Mouse (Mus musculus) liver, adult 2 months (tissue): Measurements from ENCODE around the gene Nutf2. TPM values are rescaled to one million over a fixed set of nuclear protein-coding genes. Genes with fewer than 3 reads are reported as not detected.

Experiments used
- DNase-seq: peaks from one replicate; pipeline ENCODE4 v3.0.0-alpha.2; 2011; ENCODE audit warnings: low read depth, low spot score; ENCODE audit errors: extremely low read depth
- H3K27ac ChIP-seq: fragments of 200-500 bp; replicated peaks from 2 replicates; pipeline ENCODE4 v1.5.1; 2012; ENCODE audit warnings: low read depth, mild to moderate bottlenecking, control low read depth, inconsistent platforms, low read length; ENCODE audit not compliant: insufficient read depth
- H3K27me3 ChIP-seq: fragments of 200-500 bp; 2 replicates; pipeline ENCODE4 v1.6.1; 2012; ENCODE audit warnings: mild to moderate bottlenecking, moderate library complexity, low read length, inconsistent platforms; ENCODE audit not compliant: control insufficient read depth, insufficient read depth
- H3K36me3 ChIP-seq: fragments of 200-500 bp; 2 replicates; pipeline ENCODE4 v1.6.1; 2012; ENCODE audit warnings: low read length, inconsistent platforms; ENCODE audit not compliant: control insufficient read depth, insufficient read depth
- H3K4me1 ChIP-seq: fragments of 200-500 bp; 2 replicates; pipeline ENCODE4 v1.6.1; 2011; ENCODE audit warnings: low read length; ENCODE audit not compliant: control insufficient read depth, insufficient read depth
- H3K4me3 ChIP-seq: fragments of 200-500 bp; 2 replicates; pipeline ENCODE4 v1.5.1; 2011; ENCODE audit warnings: low read depth, mild to moderate bottlenecking, control low read depth, low read length, moderate library complexity; ENCODE audit not compliant: insufficient read depth
- H3K79me2 ChIP-seq: fragments of 200-500 bp; 2 replicates; pipeline ENCODE4 v1.6.1; 2012; ENCODE audit warnings: inconsistent platforms, mild to moderate bottlenecking, low read length, moderate library complexity; ENCODE audit not compliant: control insufficient read depth, insufficient read depth
- H3K9ac ChIP-seq: fragments of 200-500 bp; 2 replicates; pipeline ENCODE4 v1.6.1; 2012; ENCODE audit warnings: low read depth, mild to moderate bottlenecking, control low read depth, inconsistent platforms, low read length
- CTCF ChIP-seq: fragments of 200-500 bp; IDR thresholded peaks from 2 replicates; pipeline ENCODE4 v1.5.1; 2011; ENCODE audit warnings: low read depth, low read length, control low read depth
- POLR2A ChIP-seq: fragments of 200-500 bp; IDR thresholded peaks from 2 replicates; pipeline ENCODE4 v1.6.1; 2011; ENCODE audit warnings: low read length, control low read depth; ENCODE audit not compliant: insufficient read depth; ENCODE audit errors: extremely low read depth
- WGBS: fragments of 180-500 bp; shearing (Covaris S2); methylation state at CpG from one replicate; pipeline ENCODE4 v1.1.7; 2018; 5-methylcytosine and 5-hydroxymethylcytosine counted together
- polyA plus RNA-seq: library from polyadenylated mRNA; depleted of rRNA; stranded (reverse); fragments of >200 nt; gene quantifications from 2 replicates; pipeline ENCODE4 v1.2.3, GENCODE M21; 2012; rRNA removed
- total RNA-seq: library from RNA; depleted of rRNA; stranded (reverse); fragments of >200 nt; gene quantifications from 2 replicates; pipeline ENCODE4 v1.2.3, GENCODE M21; 2014; rRNA removed

Nutf2 gene
- total and polyA plus RNA-seq, 2 experiments = 21.6 to 29.3 TPM

- Histone ChIP-seq H3K36me3 (no peaks in the 10 kb centered on the region; the same call in 1 of the 2 replicates), H3K4me3 (no peak overlapping the region), H3K79me2 (peaks cover 13% of the 10 kb centered on the region; the same call in 1 of the 2 replicates), H3K9ac (no peak overlapping the region), H3K27me3 (no peaks in the 10 kb centered on the region), H3K27ac (no peak overlapping the region), H3K4me1 (peaks cover 5% of the 10 kb centered on the region)
- DNase-seq = no peak
- TF ChIP-seq CTCF (no peak), POLR2A (no peak)
- WGBS = 77% methylated on average over 9 of the region's 9 CpGs
Observed at GRCm38 (mm10) chr8:105897801-105898480, 37.6 kb downstream of the Nutf2 start.

GRCm38 (mm10) chr8:105900180-105900940, 40.0 kb downstream of the Nutf2 start, which contains the start of gene Pskh1:
TSS of gene Pskh1 (plus strand) at chr8:105900441.
- peak within 1 kb of the TSS; percentile 97 for H3K9ac ChIP-seq
- H3K27ac ChIP-seq = peak within 1 kb of the TSS; percentile 97
- WGBS = under 1% methylated on average over 68 of the region's 68 CpGs
- H3K4me3 ChIP-seq = peak within 1 kb of the TSS; percentile 93
- no peaks in the 10 kb centered on the region for H3K36me3 ChIP-seq
- peak; percentile 90 for DNase-seq
- peaks cover 5% of the 10 kb centered on the region for H3K4me1 ChIP-seq
- TF ChIP-seq POLR2A (peak; percentile 54), CTCF (no peak)
- no peaks in the 10 kb centered on the region for H3K27me3 ChIP-seq
- H3K79me2 ChIP-seq = peaks cover 22% of the 10 kb centered on the region; the same call in 1 of the 2 replicates

DNA sequence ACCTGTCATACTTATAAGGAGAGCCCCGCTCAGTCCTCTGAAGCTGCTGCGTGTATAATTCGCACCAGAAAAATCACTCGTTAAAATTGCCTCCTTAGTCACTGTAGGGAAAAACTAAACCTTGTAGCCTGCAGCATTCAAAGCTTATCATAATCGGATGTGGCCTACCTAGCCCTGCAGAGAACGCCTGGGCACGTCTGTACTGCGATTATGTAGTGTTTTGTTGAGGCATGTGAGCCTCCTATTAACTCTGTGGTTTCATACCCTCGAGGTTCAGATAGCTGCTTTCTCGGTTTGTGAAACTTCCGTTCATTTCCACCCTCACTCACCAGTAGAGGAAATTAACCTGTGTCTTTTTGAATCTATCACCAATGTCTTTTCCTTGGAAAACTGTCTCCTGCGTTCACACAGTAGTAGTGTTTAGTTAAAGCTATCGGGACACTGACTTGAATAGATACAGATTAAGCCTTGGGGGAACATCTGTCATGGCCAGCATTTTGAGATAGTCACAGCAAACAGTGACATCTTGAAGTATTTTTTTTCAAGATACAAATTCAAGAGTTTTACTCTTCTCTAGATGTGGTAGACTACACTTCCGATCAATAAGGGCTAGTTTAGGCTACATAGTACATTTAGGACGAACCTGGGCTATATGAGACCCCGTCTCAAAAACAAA, 40.7 kb downstream of the Nutf2 start:
- TF ChIP-seq POLR2A (no peak), CTCF (no peak)
- no peaks in the 10 kb centered on the region for H3K27me3 ChIP-seq
- peaks cover 25% of the 10 kb centered on the region; the same call in 1 of the 2 replicates for H3K79me2 ChIP-seq
- no peaks in the 10 kb centered on the region for H3K36me3 ChIP-seq
- peak overlapping the region; percentile 93 for H3K4me3 ChIP-seq
- peak overlapping the region; percentile 97 for H3K27ac ChIP-seq
- H3K4me1 ChIP-seq = peaks cover 5% of the 10 kb centered on the region
- no peak for DNase-seq
- peak overlapping the region; percentile 97 for H3K9ac ChIP-seq
- 10% methylated on average over 16 of the region's 16 CpGs for WGBS

- Histone ChIP-seq H3K27me3 (no peaks in the 10 kb centered on the region), H3K27ac (no peak overlapping the region)
- WGBS = 80% methylated on average over 3 of the region's 3 CpGs
Observed at GRCm38 (mm10) chr8:105919390-105919789, 59.0 kb downstream of the Nutf2 start.

DNA sequence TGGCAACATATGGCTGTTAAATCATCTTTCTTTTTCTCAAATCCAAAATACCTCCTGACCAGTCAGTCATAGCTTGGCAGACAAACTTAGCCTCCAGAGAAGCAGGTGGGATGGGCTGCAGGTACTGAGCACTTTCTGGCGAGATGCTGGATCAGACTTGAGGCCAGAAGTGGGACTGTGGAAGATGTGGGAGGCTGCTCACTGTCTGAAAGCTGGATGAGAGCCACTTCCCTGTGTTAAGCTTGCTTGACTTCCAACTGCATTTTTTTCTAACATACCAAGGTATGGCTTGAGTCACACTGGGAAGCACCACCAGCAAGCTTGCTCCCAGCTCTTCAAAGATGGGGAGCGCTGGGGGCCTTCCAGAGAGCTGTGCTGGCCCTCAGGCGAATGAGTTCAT, 64.7 kb downstream of the Nutf2 start:
- Histone ChIP-seq H3K27me3 (no peaks in the 10 kb centered on the region), H3K79me2 (peaks cover 4% of the 10 kb centered on the region; the same call in 1 of the 2 replicates), H3K36me3 (0 out of 2 replicates have a peak, but pooled peaks cover 1% of the 10 kb centered on the region), H3K4me3 (no peak overlapping the region), H3K4me1 (0 out of 2 replicates have a peak, but pooled peaks cover 2% of the 10 kb centered on the region), H3K9ac (no peak overlapping the region), H3K27ac (no peak overlapping the region)
- DNase-seq = no peak
- TF ChIP-seq CTCF (no peak), POLR2A (no peak)
- 67% methylated on average over 3 of the region's 3 CpGs for WGBS

More at GRCm38 (mm10) chr8:105919390-105919789, 59.0 kb downstream of the Nutf2 start:
- no peak for DNase-seq
- TF ChIP-seq POLR2A (no peak), CTCF (no peak)
- Histone ChIP-seq H3K4me1 (0 out of 2 replicates have a peak, but pooled peaks cover 2% of the 10 kb centered on the region), H3K4me3 (no peak overlapping the region), H3K36me3 (peaks cover 14% of the 10 kb centered on the region), H3K9ac (no peak overlapping the region), H3K79me2 (peaks cover 14% of the 10 kb centered on the region; the same call in 1 of the 2 replicates)

Other genes with a start within 250 kb of the Nutf2 start
- 14.6 and 15.6 TPM in 2 replicates for gene Ctcf, start 224.0 kb upstream of the Nutf2 start, total RNA-seq
- gene Ctcf, start 224.0 kb upstream of the Nutf2 start, polyA plus RNA-seq = 6.6 TPM in 2 replicates
- gene Agrp, start 223.2 kb upstream of the Nutf2 start, total RNA-seq = not detected in 2 replicates
- gene Agrp, start 223.2 kb upstream of the Nutf2 start, polyA plus RNA-seq = not detected in 2 replicates
- gene Carmil2, start 174.3 kb upstream of the Nutf2 start, total RNA-seq = under 0.01 and 0.07 TPM in 2 replicates
- 0.32 and 0.64 TPM in 2 replicates for gene Carmil2, start 174.3 kb upstream of the Nutf2 start, polyA plus RNA-seq
- gene Acd, start 159.5 kb upstream of the Nutf2 start, total RNA-seq = 1.5 and 3.2 TPM in 2 replicates
- gene Acd, start 159.5 kb upstream of the Nutf2 start, polyA plus RNA-seq = 18.3 and 22.8 TPM in 2 replicates
- 4.1 and 5.4 TPM in 2 replicates for gene Pard6a, start 159.4 kb upstream of the Nutf2 start, total RNA-seq
- 8.1 and 8.6 TPM in 2 replicates for gene Pard6a, start 159.4 kb upstream of the Nutf2 start, polyA plus RNA-seq
- gene 4933405L10Rik, start 152.9 kb upstream of the Nutf2 start, total RNA-seq = not detected in 2 replicates
- not detected in 2 replicates for gene 4933405L10Rik, start 152.9 kb upstream of the Nutf2 start, polyA plus RNA-seq
- gene Enkd1, start 152.4 kb upstream of the Nutf2 start, total RNA-seq = 0.13 TPM in 1 of 2 replicates, not detected in the other
- gene Enkd1, start 152.4 kb upstream of the Nutf2 start, polyA plus RNA-seq = 0.42 and 0.62 TPM in 2 replicates
- gene Gfod2, start 101.9 kb upstream of the Nutf2 start, total RNA-seq = 2.6 and 3.4 TPM in 2 replicates
- gene Gfod2, start 101.9 kb upstream of the Nutf2 start, polyA plus RNA-seq = 6.3 and 9.2 TPM in 2 replicates
- gene Ranbp10, start 33.2 kb upstream of the Nutf2 start, total RNA-seq = 19.7 and 26.9 TPM in 2 replicates
- 37.1 and 38.0 TPM in 2 replicates for gene Ranbp10, start 33.2 kb upstream of the Nutf2 start, polyA plus RNA-seq
- gene Tsnaxip1, start 32.8 kb upstream of the Nutf2 start, total RNA-seq = not detected in 2 replicates
- gene Tsnaxip1, start 32.8 kb upstream of the Nutf2 start, polyA plus RNA-seq = not detected in 2 replicates
- 0.92 and 1.4 TPM in 2 replicates for gene Cenpt, start 7.3 kb upstream of the Nutf2 start, total RNA-seq
- 1.9 and 2.1 TPM in 2 replicates for gene Cenpt, start 7.3 kb upstream of the Nutf2 start, polyA plus RNA-seq
- gene Thap11, start 5.4 kb upstream of the Nutf2 start, total RNA-seq = 11.3 and 15.6 TPM in 2 replicates
- 26.9 and 28.5 TPM in 2 replicates for gene Thap11, start 5.4 kb upstream of the Nutf2 start, polyA plus RNA-seq
- 7.5 and 12.1 TPM in 2 replicates for gene Edc4, start 20.3 kb downstream of the Nutf2 start, total RNA-seq
- gene Edc4, start 20.3 kb downstream of the Nutf2 start, polyA plus RNA-seq = 20.0 and 32.0 TPM in 2 replicates
- not detected in 2 replicates for gene Nrn1l, start 33.0 kb downstream of the Nutf2 start, total RNA-seq
- 0.35 and 1.5 TPM in 2 replicates for gene Nrn1l, start 33.0 kb downstream of the Nutf2 start, polyA plus RNA-seq
- 19.0 and 20.1 TPM in 2 replicates for gene Pskh1, start 39.9 kb downstream of the Nutf2 start, total RNA-seq
- 35.9 and 37.9 TPM in 2 replicates for gene Pskh1, start 39.9 kb downstream of the Nutf2 start, polyA plus RNA-seq
- gene Ctrl, start 73.3 kb downstream of the Nutf2 start, total RNA-seq = 8.5 and 59.0 TPM in 2 replicates
- 1.6 and 2.0 TPM in 2 replicates for gene Ctrl, start 73.3 kb downstream of the Nutf2 start, polyA plus RNA-seq
- gene Psmb10, start 77.9 kb downstream of the Nutf2 start, total RNA-seq = 86.8 and 109 TPM in 2 replicates
- gene Psmb10, start 77.9 kb downstream of the Nutf2 start, polyA plus RNA-seq = 122 and 139 TPM in 2 replicates
- 215 and 324 TPM in 2 replicates for gene Lcat, start 82.8 kb downstream of the Nutf2 start, total RNA-seq
- 919 and 969 TPM in 2 replicates for gene Lcat, start 82.8 kb downstream of the Nutf2 start, polyA plus RNA-seq
- 10.8 and 14.2 TPM in 2 replicates for gene Slc12a4, start 105.5 kb downstream of the Nutf2 start, total RNA-seq
- 10.7 and 16.0 TPM in 2 replicates for gene Slc12a4, start 105.5 kb downstream of the Nutf2 start, polyA plus RNA-seq
- not detected in 2 replicates for gene Dpep3, start 118.8 kb downstream of the Nutf2 start, total RNA-seq
- gene Dpep3, start 118.8 kb downstream of the Nutf2 start, polyA plus RNA-seq = not detected in 2 replicates
- 5.7 and 6.8 TPM in 2 replicates for gene Dus2, start 130.8 kb downstream of the Nutf2 start, total RNA-seq
- 5.6 and 7.1 TPM in 2 replicates for gene Dus2, start 130.8 kb downstream of the Nutf2 start, polyA plus RNA-seq
- not detected in 2 replicates for gene Dpep2nb, start 145.4 kb downstream of the Nutf2 start, total RNA-seq
- gene Dpep2nb, start 145.4 kb downstream of the Nutf2 start, polyA plus RNA-seq = not detected in 2 replicates
- 10.3 and 12.2 TPM in 2 replicates for gene Ddx28, start 151.3 kb downstream of the Nutf2 start, total RNA-seq
- gene Ddx28, start 151.3 kb downstream of the Nutf2 start, polyA plus RNA-seq = 9.6 and 10.6 TPM in 2 replicates
- 8.5 and 10.8 TPM in 2 replicates for gene Nfatc3, start 198.3 kb downstream of the Nutf2 start, total RNA-seq
- gene Nfatc3, start 198.3 kb downstream of the Nutf2 start, polyA plus RNA-seq = 10.6 and 13.3 TPM in 2 replicates